24 mouse cellular contexts compared by ENCODE assay signal in the genomic region with DNA sequence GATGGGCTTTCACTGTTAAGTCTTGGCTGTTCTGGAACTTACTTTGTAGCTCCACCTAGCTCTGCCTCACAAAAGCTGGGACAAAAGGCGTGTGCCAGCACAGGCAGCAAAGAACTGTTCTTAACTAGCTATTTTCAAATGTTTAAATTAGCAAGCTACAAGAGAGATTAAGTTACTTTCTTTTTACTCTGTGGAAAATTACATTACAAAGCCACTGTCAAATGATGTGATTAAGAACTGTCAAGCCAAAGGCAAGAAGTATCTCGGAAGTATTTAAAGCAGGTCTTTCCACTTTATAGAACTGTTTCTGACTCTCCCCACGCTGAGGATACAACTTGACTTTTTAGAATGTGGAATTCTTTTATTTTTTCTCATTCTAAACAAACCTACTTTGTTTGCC. TPM values are rescaled to one million over a fixed set of nuclear protein-coding genes. Genes with fewer than 3 reads are reported as not detected.
A peak's percentile ranks its signal among the peaks of the same experiment; 100 is the strongest.
DNase-seq lines count a peak whose midpoint lies in the region; ATAC-seq lines count a peak whose summit lies in the region.
"Had no signal": no experiment of that assay in that cellular context is flagged by ENCODE, and none has a peak within 500 bp of the region (broad histone marks: within the 10 kb centered on the region; RNA-seq: fewer than 3 reads in every experiment).

No protein-coding gene starts in this region.

- H3K4me3 ChIP-seq in heart, embryonic 12.5 days: no peak overlapping the region
- H3K4me3 ChIP-seq: embryonic facial prominence, embryonic 13.5 days; embryonic facial prominence, embryonic 15.5 days; erythroblast, embryonic 14.5 days; forebrain, embryonic 10.5 days; forebrain, embryonic 12.5 days had no signal

- ATAC-seq in heart, embryonic 12.5 days (ENCODE audit: insufficient number of reproducible peaks, low FRiP score): no peak
- ATAC-seq: activated CD4-positive, CD25-positive, alpha-beta regulatory T cell, adult 4 months; forebrain, embryonic 14.5 days; forebrain, embryonic 16.5 days; Patski had no signal

- DNase-seq in ES-CJ7 (ENCODE audit: low read depth, low spot score) (peak; percentile 45), R1 (ENCODE audit: low read depth, low spot score) (peak; percentile 63)
- DNase-seq in adrenal gland, postnatal 36 days: no peak
- no peak for DNase-seq in ovary, postnatal 10 days (ENCODE audit: low spot score)
- DNase-seq: adrenal gland, adult 8-10 months; adrenal gland, postnatal 14 days; cerebellum, adult 11 months; cerebellum, adult 18-20 months; cerebellum, adult 8-10 months; cerebellum, adult 9-11 months; cerebellum, postnatal 14 days; cerebellum, postnatal 36 days; embryo, embryonic 11 days had no signal

- no peaks in the 10 kb centered on the region for H3K9me3 ChIP-seq in heart, embryonic 12.5 days (replicated peaks)
- H3K9me3 ChIP-seq: embryonic facial prominence, embryonic 13.5 days; embryonic facial prominence, embryonic 15.5 days; forebrain, embryonic 10.5 days; forebrain, embryonic 12.5 days had no signal

- no peaks in the 10 kb centered on the region for H3K4me1 ChIP-seq in heart, embryonic 12.5 days (replicated peaks)
- H3K4me1 ChIP-seq: embryonic facial prominence, embryonic 13.5 days; embryonic facial prominence, embryonic 15.5 days had no signal

- 68% methylated on average over 3 of the region's 3 CpGs for WGBS in heart, embryonic 12.5 days

- H3K9ac ChIP-seq in heart, embryonic 12.5 days: no peak overlapping the region
- H3K9ac ChIP-seq: embryonic facial prominence, embryonic 13.5 days; embryonic facial prominence, embryonic 15.5 days; forebrain, embryonic 12.5 days had no signal

- no peak overlapping the region for H3K4me2 ChIP-seq in heart, embryonic 12.5 days
- H3K4me2 ChIP-seq: embryonic facial prominence, embryonic 13.5 days; embryonic facial prominence, embryonic 15.5 days; forebrain, embryonic 12.5 days had no signal

- H3K27me3 ChIP-seq in heart, embryonic 12.5 days (replicated peaks): no peaks in the 10 kb centered on the region
- H3K27me3 ChIP-seq: embryonic facial prominence, embryonic 13.5 days; embryonic facial prominence, embryonic 15.5 days; forebrain, embryonic 12.5 days; Patski had no signal

- no peaks in the 10 kb centered on the region for H3K36me3 ChIP-seq in heart, embryonic 12.5 days
- H3K36me3 ChIP-seq: embryonic facial prominence, embryonic 13.5 days; embryonic facial prominence, embryonic 15.5 days; forebrain, embryonic 10.5 days; forebrain, embryonic 12.5 days; G1E had no signal

- H3K27ac ChIP-seq in heart, embryonic 12.5 days (ENCODE audit: poor library complexity, severe bottlenecking): no peak overlapping the region
- H3K27ac ChIP-seq: embryonic facial prominence, embryonic 13.5 days; forebrain, embryonic 10.5 days; forebrain, embryonic 12.5 days had no signal

RNA-seq across cellular contexts. Expression of gene Egln3, which starts 21.4 kb away (rescaled TPM):
- polyA plus RNA-seq in heart, embryonic 12.5 days (2016; fragmentation: Nextera tagmentation; extraction: Ambion mirVana): 7.4 and 7.5 TPM in 2 replicates
- 1 to 10 TPM; 3.4 to 5.5 TPM for total RNA-seq in adrenal gland, postnatal 36 days (2021)
- polyA plus RNA-seq: erythroblast, embryonic 14.5 days; G1E had no signal

Comparison
In these comparisons a context has a peak if more than half of its experiments do, and no peak if none do; other contexts are left out.
1. DNase-seq: peak in ES-CJ7 (single experiment) and R1 (single experiment); none in adrenal gland, postnatal 36 days (0 of 2) and ovary, postnatal 10 days (single experiment).